Mouse (Mus musculus): ENCODE data around the gene 1700010I14Rik. TPM values are rescaled to one million over a fixed set of nuclear protein-coding genes. Genes with fewer than 3 reads are reported as not detected.

Gene 1700010I14Rik
- polyA plus RNA-seq, 1 experiment from 2014 or later: 0.61 TPM

GRCm38 (mm10) chr17:8976745-8977144, 11.4 kb upstream of the 1700010I14Rik start:
- Histone ChIP-seq H3K9me3 (no peaks in the 10 kb centered on the region), H3K27me3 (no peaks in the 10 kb centered on the region), H3K36me3 (0 out of 2 replicates have a peak, but pooled peaks cover 2% of the 10 kb centered on the region), H3K4me1 (no peaks in the 10 kb centered on the region), H3K9ac (no peak overlapping the region), H3K4me2 (no peak overlapping the region), H3K4me3 (no peak overlapping the region), H3K27ac (no peak overlapping the region)
- WGBS: 89% methylated on average over 6 of the region's 6 CpGs
- ATAC-seq (ENCODE audit: insufficient number of reproducible peaks, low FRiP score, low TSS enrichment, low read depth): no peak

GRCm38 (mm10) chr17:8977271-8977670, 10.9 kb upstream of the 1700010I14Rik start:
- 64% methylated on average over 2 of the region's 2 CpGs for WGBS
- Histone ChIP-seq H3K9ac (no peak overlapping the region), H3K4me3 (no peak overlapping the region), H3K27me3 (no peaks in the 10 kb centered on the region), H3K27ac (no peak overlapping the region), H3K36me3 (0 out of 2 replicates have a peak, but pooled peaks cover 2% of the 10 kb centered on the region), H3K9me3 (no peaks in the 10 kb centered on the region), H3K4me1 (no peaks in the 10 kb centered on the region), H3K4me2 (no peak overlapping the region)
- ATAC-seq (ENCODE audit: insufficient number of reproducible peaks, low FRiP score, low TSS enrichment, low read depth): no peak

- Histone ChIP-seq H3K4me3 (no peak overlapping the region), H3K36me3 (0 out of 2 replicates have a peak, but pooled peaks cover 2% of the 10 kb centered on the region), H3K4me2 (no peak overlapping the region), H3K9me3 (no peaks in the 10 kb centered on the region), H3K4me1 (peaks cover 7% of the 10 kb centered on the region), H3K27me3 (no peaks in the 10 kb centered on the region), H3K27ac (no peak overlapping the region), H3K9ac (no peak overlapping the region)
- no peak for ATAC-seq (ENCODE audit: insufficient number of reproducible peaks, low FRiP score, low TSS enrichment, low read depth)
- WGBS: 57% methylated on average over 2 of the region's 2 CpGs
Observed at GRCm38 (mm10) chr17:8983576-8983975, 4.6 kb upstream of the 1700010I14Rik start.

GRCm38 (mm10) chr17:8985714-8986113, 2.4 kb upstream of the 1700010I14Rik start:
- Histone ChIP-seq H3K4me2 (no peak overlapping the region), H3K27ac (no peak overlapping the region), H3K9ac (no peak overlapping the region), H3K4me3 (no peak overlapping the region), H3K36me3 (no peaks in the 10 kb centered on the region), H3K27me3 (no peaks in the 10 kb centered on the region), H3K9me3 (no peaks in the 10 kb centered on the region), H3K4me1 (peaks cover 7% of the 10 kb centered on the region)
- 56% methylated on average over 5 of the region's 5 CpGs for WGBS
- no peak for ATAC-seq (ENCODE audit: insufficient number of reproducible peaks, low FRiP score, low TSS enrichment, low read depth)

GRCm38 (mm10) chr17:8986551-8986950, 1.6 kb upstream of the 1700010I14Rik start:
- no peak overlapping the region for H3K9ac ChIP-seq
- no peaks in the 10 kb centered on the region for H3K36me3 ChIP-seq
- no peak overlapping the region for H3K4me3 ChIP-seq
- H3K27me3 ChIP-seq: no peaks in the 10 kb centered on the region
- H3K9me3 ChIP-seq: no peaks in the 10 kb centered on the region
- H3K4me2 ChIP-seq: no peak overlapping the region
- WGBS: 75% methylated on average over 2 of the region's 2 CpGs
- no peak for ATAC-seq (ENCODE audit: insufficient number of reproducible peaks, low FRiP score, low TSS enrichment, low read depth)
- no peak overlapping the region for H3K27ac ChIP-seq
- peaks cover 7% of the 10 kb centered on the region for H3K4me1 ChIP-seq

GRCm38 (mm10) chr17:8987369-8987768, 764 bp upstream of the 1700010I14Rik start:
- no peak overlapping the region for H3K4me2 ChIP-seq
- no peaks in the 10 kb centered on the region for H3K9me3 ChIP-seq
- no peak overlapping the region for H3K27ac ChIP-seq
- no peak overlapping the region for H3K4me3 ChIP-seq
- no peaks in the 10 kb centered on the region for H3K27me3 ChIP-seq
- 76% methylated on average over 5 of the region's 5 CpGs for WGBS
- ATAC-seq (ENCODE audit: insufficient number of reproducible peaks, low FRiP score, low TSS enrichment, low read depth): no peak
- peaks cover 7% of the 10 kb centered on the region for H3K4me1 ChIP-seq
- no peak overlapping the region for H3K9ac ChIP-seq
- H3K36me3 ChIP-seq: no peaks in the 10 kb centered on the region

- Histone ChIP-seq H3K4me1 (peaks cover 7% of the 10 kb centered on the region), H3K4me3 (no peak overlapping the region), H3K27me3 (no peaks in the 10 kb centered on the region), H3K9ac (no peak overlapping the region), H3K36me3 (no peaks in the 10 kb centered on the region), H3K27ac (no peak overlapping the region), H3K4me2 (no peak overlapping the region), H3K9me3 (no peaks in the 10 kb centered on the region)
- ATAC-seq (ENCODE audit: insufficient number of reproducible peaks, low FRiP score, low TSS enrichment, low read depth): no peak
- 29% methylated on average over 8 of the region's 8 CpGs for WGBS
Observed at GRCm38 (mm10) chr17:8991160-8991559, 3.0 kb downstream of the 1700010I14Rik start.

- Histone ChIP-seq H3K36me3 (no peaks in the 10 kb centered on the region), H3K9ac (no peak overlapping the region), H3K4me3 (no peak overlapping the region), H3K4me1 (no peaks in the 10 kb centered on the region), H3K9me3 (no peaks in the 10 kb centered on the region), H3K27ac (no peak overlapping the region), H3K4me2 (no peak overlapping the region), H3K27me3 (no peaks in the 10 kb centered on the region)
- 83% methylated on average over 1 of the region's 1 CpGs for WGBS
- no peak for ATAC-seq (ENCODE audit: insufficient number of reproducible peaks, low FRiP score, low TSS enrichment, low read depth)
Observed at GRCm38 (mm10) chr17:8995344-8995743, 7.2 kb downstream of the 1700010I14Rik start.

- no peak overlapping the region for H3K4me2 ChIP-seq
- no peak overlapping the region for H3K27ac ChIP-seq
- H3K4me3 ChIP-seq: no peak overlapping the region
- H3K4me1 ChIP-seq: no peaks in the 10 kb centered on the region
- H3K9me3 ChIP-seq: no peaks in the 10 kb centered on the region
- H3K36me3 ChIP-seq: no peaks in the 10 kb centered on the region
- 58% methylated on average over 4 of the region's 4 CpGs for WGBS
- no peak for ATAC-seq (ENCODE audit: insufficient number of reproducible peaks, low FRiP score, low TSS enrichment, low read depth)
- H3K9ac ChIP-seq: no peak overlapping the region
- H3K27me3 ChIP-seq: no peaks in the 10 kb centered on the region
Observed at GRCm38 (mm10) chr17:9002438-9002837, 14.3 kb downstream of the 1700010I14Rik start.

GRCm38 (mm10) chr17:9004516-9004915, 16.4 kb downstream of the 1700010I14Rik start:
- Histone ChIP-seq H3K4me2 (no peak overlapping the region), H3K4me1 (no peaks in the 10 kb centered on the region), H3K4me3 (no peak overlapping the region), H3K27me3 (no peaks in the 10 kb centered on the region), H3K9ac (no peak overlapping the region), H3K27ac (no peak overlapping the region), H3K9me3 (no peaks in the 10 kb centered on the region), H3K36me3 (no peaks in the 10 kb centered on the region)
- no peak for ATAC-seq (ENCODE audit: insufficient number of reproducible peaks, low FRiP score, low TSS enrichment, low read depth)
- 88% methylated on average over 4 of the region's 4 CpGs for WGBS

GRCm38 (mm10) chr17:9023198-9023942, 35.2 kb downstream of the 1700010I14Rik start:
- WGBS: 33% methylated on average over 14 of the region's 14 CpGs
- H3K4me3 ChIP-seq: no peak overlapping the region
- H3K4me1 ChIP-seq: no peaks in the 10 kb centered on the region
- no peak for ATAC-seq (ENCODE audit: insufficient number of reproducible peaks, low FRiP score, low TSS enrichment, low read depth)
- H3K27me3 ChIP-seq: no peaks in the 10 kb centered on the region
- no peaks in the 10 kb centered on the region for H3K36me3 ChIP-seq
- H3K9ac ChIP-seq: no peak overlapping the region
- no peaks in the 10 kb centered on the region for H3K9me3 ChIP-seq
- H3K27ac ChIP-seq: no peak overlapping the region
- no peak overlapping the region for H3K4me2 ChIP-seq

- Histone ChIP-seq H3K36me3 (no peaks in the 10 kb centered on the region), H3K4me3 (no peak overlapping the region), H3K4me1 (peaks cover 13% of the 10 kb centered on the region; the same call in 1 of the 2 replicates), H3K27me3 (peaks cover 6% of the 10 kb centered on the region), H3K27ac (no peak overlapping the region), H3K9ac (no peak overlapping the region), H3K4me2 (no peak overlapping the region), H3K9me3 (no peaks in the 10 kb centered on the region)
- WGBS: 46% methylated on average over 5 of the region's 5 CpGs
- ATAC-seq (ENCODE audit: insufficient number of reproducible peaks, low FRiP score, low TSS enrichment, low read depth): no peak
Observed at GRCm38 (mm10) chr17:9030181-9030580, 42.0 kb downstream of the 1700010I14Rik start.
